Mouse (Mus musculus): ENCODE data around the gene Pcnx.
A peak's percentile ranks its signal among the peaks of the same experiment; 100 is the strongest.

Pcnx gene

GRCm38 (mm10) chr12:81855031-81855430 lies 4.8 kb upstream of the Pcnx start:
- DNase-seq (ENCODE audit: low spot score): no peak

GRCm38 (mm10) chr12:81856696-81857095 lies 3.1 kb upstream of the Pcnx start:
- peak; percentile 69 for DNase-seq (ENCODE audit: low spot score)

GRCm38 (mm10) chr12:81857251-81857650 lies 2.6 kb upstream of the Pcnx start:
- no peak for DNase-seq (ENCODE audit: low spot score)

- peak; percentile 66 for DNase-seq (ENCODE audit: low spot score)
Measured at GRCm38 (mm10) chr12:81857978-81858569, 1.7 kb upstream of the Pcnx start.

GRCm38 (mm10) chr12:81860308-81861181 lies 722 bp downstream of the Pcnx start:
- DNase-seq (ENCODE audit: low spot score): peak; percentile 56

- DNase-seq (ENCODE audit: low spot score): no peak
Measured at GRCm38 (mm10) chr12:81861199-81862085, 1.6 kb downstream of the Pcnx start.

GRCm38 (mm10) chr12:81862351-81862802 lies 2.6 kb downstream of the Pcnx start:
- DNase-seq (ENCODE audit: low spot score): peak; percentile 44

- DNase-seq (ENCODE audit: low spot score): no peak
Measured at GRCm38 (mm10) chr12:81863949-81864348, 4.1 kb downstream of the Pcnx start.

GRCm38 (mm10) chr12:81865183-81865582 lies 5.4 kb downstream of the Pcnx start:
- no peak for DNase-seq (ENCODE audit: low spot score)

GRCm38 (mm10) chr12:81867316-81867715 lies 7.5 kb downstream of the Pcnx start:
- no peak for DNase-seq (ENCODE audit: low spot score)

- DNase-seq (ENCODE audit: low spot score): no peak
Measured at GRCm38 (mm10) chr12:81869205-81869940, 9.6 kb downstream of the Pcnx start.

GRCm38 (mm10) chr12:81873345-81873744 lies 13.5 kb downstream of the Pcnx start:
- no peak for DNase-seq (ENCODE audit: low spot score)

- DNase-seq (ENCODE audit: low spot score): no peak
Measured at GRCm38 (mm10) chr12:81880161-81880560, 20.3 kb downstream of the Pcnx start.

- DNase-seq (ENCODE audit: low spot score): no peak
Measured at GRCm38 (mm10) chr12:81883255-81884106, 23.7 kb downstream of the Pcnx start.

GRCm38 (mm10) chr12:81884107-81884398 lies 24.2 kb downstream of the Pcnx start:
- no peak for DNase-seq (ENCODE audit: low spot score)

- DNase-seq (ENCODE audit: low spot score): no peak
Measured at GRCm38 (mm10) chr12:81884983-81885382, 25.2 kb downstream of the Pcnx start.

GRCm38 (mm10) chr12:81885982-81886381 lies 26.2 kb downstream of the Pcnx start:
- no peak for DNase-seq (ENCODE audit: low spot score)

GRCm38 (mm10) chr12:81888954-81889353 lies 29.1 kb downstream of the Pcnx start:
- no peak for DNase-seq (ENCODE audit: low spot score)

GRCm38 (mm10) chr12:81891946-81892345 lies 32.1 kb downstream of the Pcnx start:
- no peak for DNase-seq (ENCODE audit: low spot score)

GRCm38 (mm10) chr12:81894311-81894710 lies 34.5 kb downstream of the Pcnx start:
- DNase-seq (ENCODE audit: low spot score): no peak

GRCm38 (mm10) chr12:81895986-81896385 lies 36.2 kb downstream of the Pcnx start:
- DNase-seq (ENCODE audit: low spot score): no peak
